Mouse (Mus musculus) G1E (cell line): ENCODE results near the gene Fthl17b.

Experiments
- CTCF ChIP-seq: IDR thresholded peaks from 2 replicates; pipeline ENCODE4 v1.5.1; 2012; ENCODE audit warnings: low read depth, low read length, inconsistent platforms, mixed read lengths
- GATA1 ChIP-seq: IDR thresholded peaks from 2 replicates; pipeline ENCODE4 v1.6.1; 2012; ENCODE audit warnings: borderline replicate concordance, low read length, inconsistent platforms, mixed read lengths
- POLR2AphosphoS5 ChIP-seq: IDR thresholded peaks from 2 replicates; pipeline ENCODE4 v1.6.1; 2012; ENCODE audit warnings: low read depth, low read length, inconsistent platforms; ENCODE audit not compliant: insufficient replicate concordance
- TAL1 ChIP-seq: conservative IDR thresholded peaks from 2 replicates; pipeline ENCODE4 v1.6.1; 2012; ENCODE audit warnings: low read depth, low read length, inconsistent platforms, mixed read lengths

GRCm38 (mm10) chrX:8927308-8927707 lies 35.5 kb downstream of the Fthl17b start:
- no peak for TF ChIP-seq CTCF
- no peak for TF ChIP-seq POLR2AphosphoS5
- no peak for TF ChIP-seq GATA1
- no peak for TF ChIP-seq TAL1
